Mouse (Mus musculus) neural tube, embryonic 14.5 days (tissue): ENCODE measurements around the gene Fam3c. TPM values are rescaled to one million over a fixed set of nuclear protein-coding genes. Genes with fewer than 3 reads are reported as not detected.
"Not testable (repeated sequence)": the region's sequence is repeated elsewhere in the genome, so short reads cannot be mapped to it uniquely, and the experiment has no call there.

ENCODE experiments used
- ATAC-seq: fragments of 200-750 bp; cut with Nextera tagmentation; 2 replicates; pipeline ENCODE4 v1.8.0; 2017; ENCODE audit warnings: low read depth, mild to moderate bottlenecking, moderate TSS enrichment, moderate library complexity
- H3K27ac ChIP-seq: fragments of 300-500 bp; sonication (generic); 2 replicates; pipeline ENCODE4 v1.5.1; 2014; ENCODE audit warnings: low read depth, mild to moderate bottlenecking, control low read depth, low read length, moderate library complexity, mixed read lengths
- H3K27me3 ChIP-seq: fragments of 300-500 bp; sonication (generic); 2 replicates; pipeline ENCODE4 v1.6.1; 2014; ENCODE audit warnings: low read length; ENCODE audit not compliant: control insufficient read depth, insufficient read depth
- H3K36me3 ChIP-seq: fragments of 300-500 bp; sonication (generic); 2 replicates; pipeline ENCODE4 v1.6.1; 2014; ENCODE audit warnings: low read length, mixed read lengths; ENCODE audit not compliant: control insufficient read depth, insufficient read depth
- H3K4me1 ChIP-seq: fragments of 300-500 bp; sonication (generic); 2 replicates; pipeline ENCODE4 v1.6.1; 2014; ENCODE audit warnings: low read length; ENCODE audit not compliant: control insufficient read depth, insufficient read depth
- H3K4me2 ChIP-seq: fragments of 300-500 bp; sonication (generic); 2 replicates; pipeline ENCODE4 v1.6.1; 2014; ENCODE audit warnings: mild to moderate bottlenecking, low read depth, low read length, control low read depth
- H3K4me3 ChIP-seq: fragments of 300-500 bp; sonication (generic); 2 replicates; pipeline ENCODE4 v1.5.1; 2014; ENCODE audit warnings: low read depth, low read length, control low read depth, mixed read lengths
- H3K9ac ChIP-seq: fragments of 300-500 bp; sonication (generic); replicated peaks from 2 replicates; pipeline ENCODE4 v1.6.1; 2014; ENCODE audit warnings: low read depth, mild to moderate bottlenecking, control low read depth, low read length, mixed read lengths
- H3K9me3 ChIP-seq: fragments of 300-500 bp; sonication (generic); 2 replicates; pipeline ENCODE4 v1.6.1; 2016; ENCODE audit warnings: low read length; ENCODE audit not compliant: control insufficient read depth
- WGBS: fragments of 180-500 bp; shearing (Covaris S2); extraction: QIAGEN DNeasy Blood & Tissue Kit; methylation state at CpG from one replicate; pipeline ENCODE4 v1.1.7; 2014; 5-methylcytosine and 5-hydroxymethylcytosine counted together
- polyA plus RNA-seq: library from polyadenylated mRNA; unstranded; fragments of >200 nt; fragmentation: Nextera tagmentation; extraction: Ambion mirVana; gene quantifications from 2 replicates; pipeline ENCODE4 v1.2.1, GENCODE M21; 2014

The Fam3c gene
- polyA plus RNA-seq, 1 experiment from 2014 or later: 80.5 TPM

GRCm38 (mm10) chr6:22267807-22268667 is 88.0 kb downstream of the Fam3c start:
- no peak overlapping the region for H3K27ac ChIP-seq
- no peak overlapping the region for H3K4me3 ChIP-seq
- no peaks in the 10 kb centered on the region for H3K36me3 ChIP-seq
- no peak overlapping the region for H3K9ac ChIP-seq
- WGBS: 67% methylated on average over 5 of the region's 5 CpGs
- no peaks in the 10 kb centered on the region for H3K9me3 ChIP-seq
- no peaks in the 10 kb centered on the region for H3K27me3 ChIP-seq
- ATAC-seq: no peak
- H3K4me1 ChIP-seq: no peaks in the 10 kb centered on the region
- no peak overlapping the region for H3K4me2 ChIP-seq

GRCm38 (mm10) chr6:22266018-22266417 is 90.0 kb downstream of the Fam3c start:
- Histone ChIP-seq H3K4me1 (no peaks in the 10 kb centered on the region), H3K4me3 (no peak overlapping the region), H3K9ac (no peak overlapping the region), H3K4me2 (no peak overlapping the region), H3K27ac (no peak overlapping the region), H3K9me3 (no peaks in the 10 kb centered on the region), H3K27me3 (no peaks in the 10 kb centered on the region), H3K36me3 (no peaks in the 10 kb centered on the region)
- ATAC-seq: no peak
- 86% methylated on average over 4 of the region's 4 CpGs for WGBS

- H3K4me3 ChIP-seq, H3K27ac ChIP-seq, H3K9me3 ChIP-seq, H3K4me1 ChIP-seq, H3K4me2 ChIP-seq, H3K9ac ChIP-seq, ATAC-seq, H3K27me3 ChIP-seq, H3K36me3 ChIP-seq: not testable (repeated sequence)
- 94% methylated on average over 8 of the region's 8 CpGs for WGBS
Observed at GRCm38 (mm10) chr6:22264094-22264493, 91.9 kb downstream of the Fam3c start.

- Histone ChIP-seq H3K9ac (no peak overlapping the region), H3K36me3 (no peaks in the 10 kb centered on the region), H3K4me2 (no peak overlapping the region), H3K27me3 (no peaks in the 10 kb centered on the region), H3K9me3 (no peaks in the 10 kb centered on the region), H3K27ac (no peak overlapping the region), H3K4me1 (no peaks in the 10 kb centered on the region), H3K4me3 (no peak overlapping the region)
- 64% methylated on average over 4 of the region's 4 CpGs for WGBS
- no peak; the same call in 1 of the 2 replicates for ATAC-seq
Observed at GRCm38 (mm10) chr6:22262519-22262918, 93.5 kb downstream of the Fam3c start.

- Histone ChIP-seq H3K27me3 (no peaks in the 10 kb centered on the region), H3K36me3 (no peaks in the 10 kb centered on the region), H3K4me1 (no peaks in the 10 kb centered on the region), H3K9me3 (no peaks in the 10 kb centered on the region), H3K4me2 (no peak overlapping the region), H3K4me3 (no peak overlapping the region), H3K9ac (no peak overlapping the region), H3K27ac (no peak overlapping the region)
- no peak for ATAC-seq
- WGBS: 44% methylated on average over 4 of the region's 4 CpGs
Observed at GRCm38 (mm10) chr6:22258784-22259183, 97.3 kb downstream of the Fam3c start.

Other genes with a start within 250 kb of the Fam3c start
- gene Wnt16, start 68.0 kb downstream of the Fam3c start, polyA plus RNA-seq: 0.43 and 0.45 TPM in 2 replicates